Mouse (Mus musculus): ENCODE results near the gene Glce. TPM values are rescaled to one million over a fixed set of nuclear protein-coding genes. Genes with fewer than 3 reads are reported as not detected.

Glce gene
- polyA plus RNA-seq, 1 experiment from 2014 or later = 25.1 TPM

DNA sequence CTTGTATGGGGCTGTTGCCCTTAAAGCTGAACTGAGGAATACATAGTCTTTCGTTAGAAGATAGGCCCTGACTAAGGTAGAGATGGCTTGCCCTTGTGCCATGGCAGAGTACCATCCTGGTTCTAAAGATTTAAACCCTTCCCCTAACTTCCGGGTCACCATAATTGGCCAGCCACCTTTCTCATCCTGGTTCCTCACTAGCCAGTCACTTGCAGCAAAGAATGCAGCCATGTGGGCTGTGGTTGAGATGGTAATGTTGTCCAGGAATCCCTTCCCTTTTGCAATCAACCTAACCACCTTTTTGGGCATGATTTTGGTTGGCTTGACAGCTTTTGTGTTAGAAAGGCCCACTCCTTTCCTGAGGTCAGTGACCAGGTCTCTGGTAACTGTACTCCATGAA lies 62.0 kb downstream of the Glce start:
- Histone ChIP-seq H3K9ac (replicated peaks; ENCODE audit: low read depth, low read length) (no peak overlapping the region), H3K9me3 (ENCODE audit: control insufficient read depth, low read length) (no peaks in the 10 kb centered on the region), H3K4me2 (ENCODE audit: low read depth, low read length) (no peak overlapping the region), H3K27me3 (ENCODE audit: control insufficient read depth, insufficient read depth, low read length) (no peaks in the 10 kb centered on the region), H3K27ac (ENCODE audit: low read depth, low read length) (no peak overlapping the region), H3K4me1 (ENCODE audit: control insufficient read depth, insufficient read depth, low read length) (no peaks in the 10 kb centered on the region), H3K36me3 (ENCODE audit: control insufficient read depth, insufficient read depth, low read length) (0 out of 2 replicates have a peak, but pooled peaks cover 2% of the 10 kb centered on the region), H3K4me3 (ENCODE audit: low read depth, low read length) (no peak overlapping the region)
- 97% methylated on average over 2 of the region's 2 CpGs for WGBS
- ATAC-seq (ENCODE audit: low read depth) = no peak

DNA sequence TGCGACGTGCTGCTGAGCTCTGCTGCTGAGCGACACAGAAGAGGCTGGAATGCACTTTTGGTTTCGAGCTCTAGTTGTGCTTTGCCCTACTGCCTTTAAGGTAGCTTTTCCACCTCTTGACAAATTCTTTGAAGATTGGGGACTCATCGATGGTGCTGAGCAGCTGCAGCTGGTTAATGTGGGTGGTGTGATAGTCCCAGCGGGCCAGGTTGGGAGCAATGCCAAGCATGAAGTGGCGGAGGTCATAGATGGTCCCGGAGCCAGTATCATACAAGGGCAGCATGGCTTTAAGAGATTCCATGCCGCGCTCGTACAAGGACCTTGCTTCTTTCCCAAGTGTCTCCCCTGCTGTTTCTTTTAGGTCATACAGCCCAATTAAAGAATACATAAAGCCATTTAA lies 62.5 kb downstream of the Glce start:
- Histone ChIP-seq H3K27ac (ENCODE audit: low read depth, low read length) (no peak overlapping the region), H3K27me3 (ENCODE audit: control insufficient read depth, insufficient read depth, low read length) (no peaks in the 10 kb centered on the region), H3K36me3 (ENCODE audit: control insufficient read depth, insufficient read depth, low read length) (0 out of 2 replicates have a peak, but pooled peaks cover 2% of the 10 kb centered on the region), H3K4me3 (ENCODE audit: low read depth, low read length) (no peak overlapping the region), H3K4me2 (ENCODE audit: low read depth, low read length) (no peak overlapping the region), H3K4me1 (ENCODE audit: control insufficient read depth, insufficient read depth, low read length) (no peaks in the 10 kb centered on the region), H3K9ac (replicated peaks; ENCODE audit: low read depth, low read length) (no peak overlapping the region), H3K9me3 (ENCODE audit: control insufficient read depth, low read length) (no peaks in the 10 kb centered on the region)
- no peak for ATAC-seq (ENCODE audit: low read depth)
- WGBS = 80% methylated on average over 11 of the region's 11 CpGs

DNA sequence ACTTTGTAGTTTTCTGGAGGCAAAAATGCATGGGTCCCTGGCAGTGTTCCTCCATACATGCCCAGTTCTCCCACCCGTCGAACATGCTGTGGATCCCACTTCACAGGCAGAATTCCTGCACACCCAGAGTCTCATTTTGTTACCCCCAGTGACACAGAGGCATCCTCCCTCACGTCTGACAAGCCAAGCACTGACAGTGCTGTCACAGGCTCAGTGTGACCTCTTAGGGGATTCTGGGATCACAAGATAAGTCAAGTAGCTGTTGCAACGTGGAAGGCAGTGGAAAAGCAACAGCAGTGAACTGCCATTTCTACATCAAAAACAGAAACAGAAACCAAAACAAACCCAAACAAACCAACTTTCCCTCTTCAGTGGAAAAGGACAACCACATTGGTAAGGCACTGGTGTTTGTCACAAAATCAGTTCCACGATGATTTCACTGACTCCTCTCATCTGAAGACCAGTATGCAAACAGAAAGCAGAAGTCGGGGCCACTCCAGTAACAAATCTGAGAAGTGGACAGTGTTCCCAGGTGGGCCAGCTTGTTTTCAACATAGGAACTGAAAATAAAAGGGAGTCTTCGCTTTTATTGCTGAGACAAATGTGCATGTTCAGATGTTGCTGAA lies 64.5 kb downstream of the Glce start:
- no peak for ATAC-seq (ENCODE audit: low read depth)
- Histone ChIP-seq H3K4me1 (ENCODE audit: control insufficient read depth, insufficient read depth, low read length) (no peaks in the 10 kb centered on the region), H3K9ac (replicated peaks; ENCODE audit: low read depth, low read length) (no peak overlapping the region), H3K4me2 (ENCODE audit: low read depth, low read length) (no peak overlapping the region), H3K36me3 (ENCODE audit: control insufficient read depth, insufficient read depth, low read length) (0 out of 2 replicates have a peak, but pooled peaks cover 2% of the 10 kb centered on the region), H3K27ac (ENCODE audit: low read depth, low read length) (no peak overlapping the region), H3K27me3 (ENCODE audit: control insufficient read depth, insufficient read depth, low read length) (no peaks in the 10 kb centered on the region), H3K4me3 (ENCODE audit: low read depth, low read length) (no peak overlapping the region), H3K9me3 (ENCODE audit: control insufficient read depth, low read length) (no peaks in the 10 kb centered on the region)
- 82% methylated on average over 7 of the region's 7 CpGs for WGBS

DNA sequence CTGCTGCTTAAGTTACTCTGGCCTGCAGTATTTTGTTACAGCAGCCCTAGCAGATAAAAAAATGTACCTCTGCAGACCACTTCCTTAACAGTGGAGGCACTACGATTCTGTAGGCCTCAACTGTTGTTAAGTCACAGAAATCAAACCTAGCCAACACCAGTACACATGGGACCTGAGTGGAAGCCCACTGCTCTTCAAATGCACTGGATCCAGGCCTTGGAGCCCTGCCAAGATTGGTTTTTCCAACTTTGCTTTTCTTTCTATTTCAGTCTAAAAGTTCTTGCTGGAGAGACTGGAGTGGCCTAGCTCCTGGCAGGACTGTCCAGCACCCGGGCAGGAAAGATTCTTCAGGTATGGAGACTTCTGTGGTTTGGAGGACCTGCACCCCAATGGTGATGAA lies 66.2 kb downstream of the Glce start:
- H3K4me3 ChIP-seq (ENCODE audit: low read depth, low read length) = no peak overlapping the region
- H3K27ac ChIP-seq (ENCODE audit: low read depth, low read length) = no peak overlapping the region
- no peaks in the 10 kb centered on the region for H3K4me1 ChIP-seq (ENCODE audit: control insufficient read depth, insufficient read depth, low read length)
- no peak overlapping the region for H3K9ac ChIP-seq (replicated peaks; ENCODE audit: low read depth, low read length)
- 0 out of 2 replicates have a peak, but pooled peaks cover 2% of the 10 kb centered on the region for H3K36me3 ChIP-seq (ENCODE audit: control insufficient read depth, insufficient read depth, low read length)
- no peaks in the 10 kb centered on the region for H3K9me3 ChIP-seq (ENCODE audit: control insufficient read depth, low read length)
- ATAC-seq (ENCODE audit: low read depth) = no peak
- no peak overlapping the region for H3K4me2 ChIP-seq (ENCODE audit: low read depth, low read length)
- 95% methylated on average over 2 of the region's 2 CpGs for WGBS
- H3K27me3 ChIP-seq (ENCODE audit: control insufficient read depth, insufficient read depth, low read length) = no peaks in the 10 kb centered on the region

DNA sequence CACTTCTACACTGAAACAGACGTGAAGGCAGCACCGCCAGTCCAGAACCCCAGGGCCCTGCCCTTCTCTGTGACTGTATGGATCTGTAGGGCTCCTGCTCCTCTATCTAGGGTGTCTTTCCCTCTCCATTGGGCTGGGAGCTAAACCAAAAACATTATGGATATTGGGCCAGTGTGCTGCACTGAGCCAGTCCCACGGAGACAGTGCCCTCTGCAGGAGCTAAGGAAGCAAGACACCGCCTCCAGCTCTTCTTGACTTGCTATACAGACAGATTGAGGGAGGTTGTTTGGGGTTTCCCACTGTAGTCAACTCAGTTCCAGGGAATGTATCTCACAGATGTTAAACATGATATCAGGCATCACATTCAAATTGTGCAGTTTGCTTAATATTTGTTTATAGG lies 71.7 kb downstream of the Glce start:
- H3K4me2 ChIP-seq (ENCODE audit: low read depth, low read length) = no peak overlapping the region
- ATAC-seq (ENCODE audit: low read depth) = no peak
- no peaks in the 10 kb centered on the region for H3K36me3 ChIP-seq (ENCODE audit: control insufficient read depth, insufficient read depth, low read length)
- no peaks in the 10 kb centered on the region for H3K4me1 ChIP-seq (ENCODE audit: control insufficient read depth, insufficient read depth, low read length)
- no peak overlapping the region for H3K27ac ChIP-seq (ENCODE audit: low read depth, low read length)
- 51% methylated on average over 4 of the region's 4 CpGs for whole genome bisulfite sequencing
- no peak overlapping the region for H3K9ac ChIP-seq (replicated peaks; ENCODE audit: low read depth, low read length)
- H3K27me3 ChIP-seq (ENCODE audit: control insufficient read depth, insufficient read depth, low read length) = no peaks in the 10 kb centered on the region
- H3K9me3 ChIP-seq (ENCODE audit: control insufficient read depth, low read length) = no peaks in the 10 kb centered on the region
- no peak overlapping the region for H3K4me3 ChIP-seq (ENCODE audit: low read depth, low read length)

DNA sequence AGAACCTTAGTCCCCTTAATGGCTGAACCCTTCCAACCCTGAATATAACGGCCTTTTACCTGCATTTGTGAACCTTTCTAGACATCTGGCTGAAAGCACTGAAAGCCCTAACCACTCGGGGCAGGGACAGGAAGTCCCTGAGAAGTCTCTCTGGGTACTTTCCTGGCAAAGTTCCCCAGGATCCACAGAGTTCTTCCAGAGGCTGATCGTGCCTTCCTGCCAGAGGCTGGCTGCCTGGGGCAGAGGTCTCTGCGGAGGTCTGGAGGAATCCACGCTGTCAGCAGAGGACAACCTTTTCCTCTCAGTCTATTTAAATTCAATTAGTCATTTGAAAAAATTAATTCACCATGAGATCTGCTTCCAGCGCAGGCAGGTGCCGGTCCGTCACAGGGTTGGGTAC lies 73.3 kb downstream of the Glce start:
- 72% methylated on average over 8 of the region's 8 CpGs for WGBS
- no peak overlapping the region for H3K4me2 ChIP-seq (ENCODE audit: low read depth, low read length)
- H3K27ac ChIP-seq (ENCODE audit: low read depth, low read length) = no peak overlapping the region
- no peak for ATAC-seq (ENCODE audit: low read depth)
- H3K9ac ChIP-seq (replicated peaks; ENCODE audit: low read depth, low read length) = no peak overlapping the region
- H3K9me3 ChIP-seq (ENCODE audit: control insufficient read depth, low read length) = no peaks in the 10 kb centered on the region
- H3K4me1 ChIP-seq (ENCODE audit: control insufficient read depth, insufficient read depth, low read length) = no peaks in the 10 kb centered on the region
- no peak overlapping the region for H3K4me3 ChIP-seq (ENCODE audit: low read depth, low read length)
- no peaks in the 10 kb centered on the region for H3K27me3 ChIP-seq (ENCODE audit: control insufficient read depth, insufficient read depth, low read length)
- no peaks in the 10 kb centered on the region for H3K36me3 ChIP-seq (ENCODE audit: control insufficient read depth, insufficient read depth, low read length)

DNA sequence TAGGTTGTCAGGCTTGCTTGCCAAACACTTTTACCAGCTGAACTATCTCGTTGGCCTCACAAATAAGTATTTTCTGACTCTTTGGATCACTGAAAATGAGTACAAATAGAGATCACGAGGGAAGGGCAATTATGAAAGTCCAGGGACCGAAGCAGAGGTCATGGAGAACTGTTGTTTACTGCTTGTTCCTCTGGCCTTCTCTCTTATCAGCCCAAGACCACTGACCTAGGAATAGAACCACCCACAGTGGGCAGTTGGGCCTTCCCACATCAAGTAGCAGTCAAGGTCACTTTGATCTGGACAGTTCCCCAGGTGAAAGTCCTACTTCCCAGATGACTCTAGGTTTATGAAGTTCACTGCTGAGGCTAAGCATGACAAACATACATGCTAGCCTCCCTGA lies 80.3 kb downstream of the Glce start:
- WGBS = 92% methylated on average over 3 of the region's 3 CpGs
- H3K4me1 ChIP-seq (ENCODE audit: control insufficient read depth, insufficient read depth, low read length) = no peaks in the 10 kb centered on the region
- no peak overlapping the region for H3K27ac ChIP-seq (ENCODE audit: low read depth, low read length)
- ATAC-seq (ENCODE audit: low read depth) = no peak
- no peaks in the 10 kb centered on the region for H3K9me3 ChIP-seq (ENCODE audit: control insufficient read depth, low read length)
- no peak overlapping the region for H3K9ac ChIP-seq (replicated peaks; ENCODE audit: low read depth, low read length)
- H3K4me2 ChIP-seq (ENCODE audit: low read depth, low read length) = no peak overlapping the region
- no peaks in the 10 kb centered on the region for H3K36me3 ChIP-seq (ENCODE audit: control insufficient read depth, insufficient read depth, low read length)
- no peak overlapping the region for H3K4me3 ChIP-seq (ENCODE audit: low read depth, low read length)
- no peaks in the 10 kb centered on the region for H3K27me3 ChIP-seq (ENCODE audit: control insufficient read depth, insufficient read depth, low read length)

DNA sequence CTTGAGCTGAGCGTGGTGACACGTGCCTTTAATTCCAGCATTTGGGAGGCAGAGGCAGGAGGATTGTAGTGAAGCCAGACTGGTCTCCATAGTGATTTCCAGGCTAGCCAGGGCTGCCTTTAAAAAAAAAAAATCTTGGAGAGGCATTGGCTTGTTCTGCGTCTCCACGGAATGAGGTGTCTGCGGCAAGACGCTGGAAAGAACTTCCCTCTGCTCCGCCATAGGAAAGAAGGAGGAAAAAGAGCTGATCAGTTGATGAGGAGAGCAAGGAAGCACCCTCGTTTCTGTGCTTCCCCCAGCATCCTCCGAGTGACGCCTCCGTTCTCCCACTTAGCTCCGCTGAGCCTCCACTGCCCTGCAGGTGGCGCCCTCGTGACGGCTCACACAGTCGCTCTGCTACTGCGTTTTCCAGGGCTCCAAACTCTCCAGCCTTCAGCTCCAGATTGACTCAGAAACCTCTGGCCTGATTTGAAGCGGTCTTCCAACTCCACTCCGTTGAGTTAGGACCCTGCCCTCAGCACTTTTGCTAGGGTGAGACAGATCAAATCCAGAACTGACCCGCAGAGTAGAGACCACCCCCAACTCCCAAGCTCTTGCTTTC lies 82.3 kb downstream of the Glce start:
- Histone ChIP-seq H3K27me3 (ENCODE audit: control insufficient read depth, insufficient read depth, low read length) (no peaks in the 10 kb centered on the region), H3K4me2 (ENCODE audit: low read depth, low read length) (peak overlapping the region; percentile 31; the same call in 1 of the 2 replicates), H3K27ac (ENCODE audit: low read depth, low read length) (no peak overlapping the region), H3K9ac (replicated peaks; ENCODE audit: low read depth, low read length) (no peak overlapping the region), H3K4me3 (ENCODE audit: low read depth, low read length) (no peak overlapping the region), H3K36me3 (ENCODE audit: control insufficient read depth, insufficient read depth, low read length) (no peaks in the 10 kb centered on the region), H3K9me3 (ENCODE audit: control insufficient read depth, low read length) (no peaks in the 10 kb centered on the region), H3K4me1 (ENCODE audit: control insufficient read depth, insufficient read depth, low read length) (no peaks in the 10 kb centered on the region)
- 5% methylated on average over 20 of the region's 20 CpGs for WGBS
- ATAC-seq (ENCODE audit: low read depth) = peak; percentile 79; the same call in 1 of the 2 replicates

DNA sequence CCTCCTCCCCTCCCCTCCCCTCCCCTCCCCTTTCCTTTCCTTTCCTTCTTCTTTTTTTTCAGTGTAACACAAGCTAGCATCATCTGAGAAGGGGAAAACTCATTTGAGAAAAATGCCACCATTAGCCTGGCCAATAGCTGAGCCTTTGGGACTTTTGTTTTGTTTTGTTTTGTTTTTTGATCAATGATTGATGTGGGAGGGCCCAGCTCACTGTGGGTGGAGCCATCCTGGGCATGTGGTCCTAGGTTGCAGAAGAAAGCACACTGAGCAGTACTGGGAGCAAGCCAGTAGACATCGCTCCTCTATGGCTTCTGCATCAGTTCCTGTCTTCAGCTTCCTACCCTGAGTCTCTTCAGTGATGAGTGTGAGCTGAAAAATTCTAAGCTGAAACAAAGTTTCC lies 86.6 kb downstream of the Glce start:
- H3K9ac ChIP-seq (replicated peaks; ENCODE audit: low read depth, low read length) = no peak overlapping the region
- WGBS = 95% methylated on average over 1 of the region's 1 CpGs
- no peak overlapping the region for H3K4me2 ChIP-seq (ENCODE audit: low read depth, low read length)
- no peaks in the 10 kb centered on the region for H3K36me3 ChIP-seq (ENCODE audit: control insufficient read depth, insufficient read depth, low read length)
- H3K27ac ChIP-seq (ENCODE audit: low read depth, low read length) = no peak overlapping the region
- no peaks in the 10 kb centered on the region for H3K27me3 ChIP-seq (ENCODE audit: control insufficient read depth, insufficient read depth, low read length)
- no peaks in the 10 kb centered on the region for H3K9me3 ChIP-seq (ENCODE audit: control insufficient read depth, low read length)
- no peak overlapping the region for H3K4me3 ChIP-seq (ENCODE audit: low read depth, low read length)
- ATAC-seq (ENCODE audit: low read depth) = no peak
- no peaks in the 10 kb centered on the region for H3K4me1 ChIP-seq (ENCODE audit: control insufficient read depth, insufficient read depth, low read length)

All from neural tube, embryonic 14.5 days (tissue).